Mouse (Mus musculus) heart, postnatal 14 days (tissue): ENCODE data around the gene Klk14. TPM values are rescaled to one million over a fixed set of nuclear protein-coding genes. Genes with fewer than 3 reads are reported as not detected.

Experiments
- DNase-seq, 2 experiments: peaks; one replicate each; pipeline ENCODE4 v3.0.0; 2021 to 2022
- intact Hi-C: fragments of 180-260 bp; cut with DNase I; formaldehyde crosslinking; loops from one replicate; pipeline ENCODE4 v1.15.1; 2025
- total RNA-seq, 2 experiments: library from RNA; stranded (reverse); gene quantifications; 2 replicates each; pipeline ENCODE4 v1.2.3; 2021

Klk14 gene
- total RNA-seq, 2 experiments from 2014 or later, result not detected

DNA sequence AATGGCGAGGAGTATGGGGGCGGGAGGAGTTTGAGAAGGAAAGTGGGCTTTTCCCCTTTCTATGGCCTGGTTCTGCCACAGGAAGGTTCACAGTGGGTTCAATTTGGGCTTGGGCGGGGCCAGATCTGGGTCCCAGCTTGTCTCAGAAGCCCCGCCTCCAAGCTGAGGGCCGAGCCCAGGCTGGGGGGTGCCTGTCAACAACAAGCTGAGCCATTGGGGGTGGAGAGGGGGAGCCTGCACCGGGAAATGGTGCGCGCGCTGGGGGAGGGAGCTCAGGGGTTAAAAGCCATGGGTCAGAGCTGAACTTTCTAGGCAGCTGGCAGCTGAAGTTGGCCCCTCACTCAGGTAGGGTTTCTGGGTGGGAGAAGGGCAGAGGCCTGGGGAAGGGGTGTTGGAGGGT is 22.7 kb downstream of the Klk14 start:
- DNase-seq, result no peak
- intact Hi-C loops, result no loop called here

DNA sequence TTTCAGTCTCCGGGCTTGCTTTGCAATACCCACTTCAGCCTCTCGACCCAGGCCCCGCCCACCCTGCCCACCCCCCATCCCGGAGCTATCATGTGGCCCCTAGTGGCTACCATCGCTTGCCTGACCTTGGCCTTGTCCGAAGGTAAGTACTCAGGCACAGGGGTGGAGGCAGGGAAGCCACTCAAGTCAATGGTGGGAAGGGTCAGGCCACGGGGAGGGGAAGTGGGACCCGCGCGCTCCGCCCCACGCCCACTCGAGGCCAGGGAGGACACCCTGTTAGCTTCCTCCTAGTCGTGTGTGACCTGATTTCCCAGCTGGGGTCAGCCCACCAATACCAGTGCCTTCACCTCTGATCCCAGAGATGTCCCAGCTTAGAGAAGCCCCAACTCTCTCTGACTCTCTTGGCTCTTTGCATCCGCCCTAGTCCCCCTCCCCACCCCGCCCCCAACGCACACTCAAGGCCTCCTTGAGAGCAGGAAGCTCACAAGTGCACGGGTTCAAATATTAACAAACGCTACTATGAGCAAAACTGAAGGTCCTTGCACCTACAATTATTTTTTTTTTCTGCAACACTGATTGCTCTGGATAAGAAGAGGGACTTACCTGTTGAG is 23.6 kb downstream of the Klk14 start:
- no peak for DNase-seq
- intact Hi-C loops, result no loop called here

Other genes with a start within 250 kb of the Klk14 start
- not detected for gene Cldnd2, start 249.6 kb upstream of the Klk14 start, total RNA-seq
- gene Etfb, start 246.3 kb upstream of the Klk14 start, total RNA-seq, result 1,000 to 10,000 TPM; 1,151 to 1,177 TPM
- gene Gm45233, start 246.3 kb upstream of the Klk14 start, total RNA-seq, result 1 to 10 TPM in 1 of 2 experiments, under 1 TPM in 1; 0.45 to 1.5 TPM
- gene Vsig10l, start 227.3 kb upstream of the Klk14 start, total RNA-seq, result 1 to 10 TPM; 2.1 to 3.5 TPM
- gene Iglon5, start 200.3 kb upstream of the Klk14 start, total RNA-seq, result under 1 TPM; 0.24 to 0.36 TPM
- not detected for gene 4931406B18Rik, start 184.5 kb upstream of the Klk14 start, total RNA-seq
- gene Cd33, start 146.0 kb upstream of the Klk14 start, total RNA-seq, result 1 to 10 TPM; 3.7 to 4.1 TPM
- under 1 TPM; 0.98 to 1.00 TPM for gene Zfp658, start 128.2 kb upstream of the Klk14 start, total RNA-seq
- 1 to 10 TPM; 5.8 to 7.3 TPM for gene Zfp719, start 110.8 kb upstream of the Klk14 start, total RNA-seq
- not detected for gene Zfp819, start 83.2 kb upstream of the Klk14 start, total RNA-seq
- gene Ceacam18, start 55.7 kb upstream of the Klk14 start, total RNA-seq, result not detected
- 1 to 10 TPM; 1.2 TPM for gene Siglece, start 30.3 kb upstream of the Klk14 start, total RNA-seq
- 1 to 10 TPM; 3.9 to 4.0 TPM for gene Ctu1, start 18.4 kb upstream of the Klk14 start, total RNA-seq
- not detected for gene Klk13, start 22.1 kb downstream of the Klk14 start, total RNA-seq
- gene Klk12, start 78.5 kb downstream of the Klk14 start, total RNA-seq, result not detected
- gene Klk11, start 84.2 kb downstream of the Klk14 start, total RNA-seq, result under 1 TPM in 1 of 2 experiments, not detected in 1; 0.17 TPM
- under 1 TPM; 0.22 to 0.33 TPM for gene Klk10, start 90.6 kb downstream of the Klk14 start, total RNA-seq
- gene Klk9, start 101.5 kb downstream of the Klk14 start, total RNA-seq, result not detected
- gene Klk8, start 107.2 kb downstream of the Klk14 start, total RNA-seq, result 10 to 100 TPM; 10.6 to 14.2 TPM
- under 1 TPM; 0.19 to 0.20 TPM for gene Klk7, start 120.9 kb downstream of the Klk14 start, total RNA-seq
- not detected for gene Klk6, start 134.1 kb downstream of the Klk14 start, total RNA-seq
- not detected for gene Klk5, start 151.6 kb downstream of the Klk14 start, total RNA-seq
- not detected for gene Klk4, start 190.7 kb downstream of the Klk14 start, total RNA-seq
- not detected for gene Klk15, start 243.3 kb downstream of the Klk14 start, total RNA-seq